Mouse (Mus musculus): ENCODE data around the gene U2af1l4. TPM values are rescaled to one million over a fixed set of nuclear protein-coding genes. Genes with fewer than 3 reads are reported as not detected.

The U2af1l4 gene
- polyA plus RNA-seq (2011; ENCODE audit: insufficient read depth, insufficient read length, low read depth, missing spikeins), result 50.9 and 73.9 TPM in 2 replicates

DNA sequence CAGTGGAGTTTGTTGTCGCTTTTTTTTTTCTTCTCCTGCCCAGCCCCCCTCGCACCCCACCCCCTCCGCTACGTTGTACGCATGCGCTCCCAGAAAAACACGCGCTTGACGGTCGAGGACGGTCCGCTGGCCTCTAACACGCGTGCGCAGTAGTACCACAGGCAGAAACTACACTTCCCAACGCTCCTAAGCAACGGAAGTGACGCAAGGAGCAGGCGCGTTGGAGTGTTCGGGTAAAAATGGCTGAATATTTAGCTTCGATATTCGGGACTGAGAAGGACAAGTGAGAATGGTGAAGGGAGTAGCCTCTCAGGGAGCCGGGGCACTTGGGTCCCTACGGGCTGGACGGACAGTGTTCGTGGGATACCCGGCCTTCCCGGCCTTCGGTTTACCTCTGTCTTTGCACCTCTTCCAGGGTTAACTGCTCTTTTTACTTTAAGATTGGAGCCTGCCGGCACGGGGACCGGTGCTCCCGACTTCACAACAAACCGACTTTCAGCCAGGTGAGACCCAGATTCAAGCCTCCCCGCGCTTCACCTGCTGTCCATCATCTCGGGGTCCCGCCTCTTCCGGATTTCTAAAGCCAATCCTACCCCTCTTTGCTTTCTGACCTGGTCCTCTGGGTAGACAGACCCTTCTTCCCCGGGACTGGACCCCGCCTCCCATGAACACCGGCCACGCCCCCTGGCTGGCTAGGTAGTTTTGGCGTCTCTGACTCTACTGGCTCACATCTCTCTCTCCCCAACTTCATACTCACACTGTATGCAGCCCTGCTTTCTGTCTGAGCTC lies at the start of gene U2af1l4, which contains the start of the genes Gm49396 and Psenen:
Gene U2af1l4, plus strand, starts transcription at position 185 of the 789 bp plus-strand sequence.
Gene Gm49396, plus strand, starts transcription at position 228 of the 789 bp plus-strand sequence.
Gene Psenen, minus strand, starts transcription at position 511 of the 789 bp plus-strand sequence.
- TF ChIP-seq CTCF (IDR thresholded peaks at IDR 0.05; ENCODE audit: low read depth, low read length) (no peak), EP300 (IDR thresholded peaks at IDR 0.05; ENCODE audit: insufficient read depth, low read depth, low read length) (peak; percentile 50; the same call in 1 of the 2 replicates), POLR2A (IDR thresholded peaks at IDR 0.05; ENCODE audit: insufficient read depth, low read length) (no peak)
- H3K9ac ChIP-seq (ENCODE audit: low read depth, poor library complexity, severe bottlenecking), result peak within 1 kb of the TSS; percentile 93
- peak within 1 kb of the TSS; percentile 99 for H3K4me3 ChIP-seq (ENCODE audit: low read depth, low read length)
- peak within 1 kb of the TSS; percentile 74 for H3K27ac ChIP-seq (ENCODE audit: insufficient read depth, low read length)
- H3K27me3 ChIP-seq (ENCODE audit: control insufficient read depth, insufficient read depth, low read length, poor library complexity, severe bottlenecking), result no peaks in the 10 kb centered on the region
- H3K4me1 ChIP-seq (ENCODE audit: control insufficient read depth, insufficient read depth, low read length), result no peaks in the 10 kb centered on the region
- no peaks in the 10 kb centered on the region for H3K9me3 ChIP-seq (replicated peaks; ENCODE audit: control insufficient read depth, insufficient read depth, low read length, poor library complexity, severe bottlenecking)
- H3K36me3 ChIP-seq (ENCODE audit: control insufficient read depth, insufficient read depth, low read length, poor library complexity, severe bottlenecking), result no peaks in the 10 kb centered on the region; the same call in 1 of the 2 replicates

DNA sequence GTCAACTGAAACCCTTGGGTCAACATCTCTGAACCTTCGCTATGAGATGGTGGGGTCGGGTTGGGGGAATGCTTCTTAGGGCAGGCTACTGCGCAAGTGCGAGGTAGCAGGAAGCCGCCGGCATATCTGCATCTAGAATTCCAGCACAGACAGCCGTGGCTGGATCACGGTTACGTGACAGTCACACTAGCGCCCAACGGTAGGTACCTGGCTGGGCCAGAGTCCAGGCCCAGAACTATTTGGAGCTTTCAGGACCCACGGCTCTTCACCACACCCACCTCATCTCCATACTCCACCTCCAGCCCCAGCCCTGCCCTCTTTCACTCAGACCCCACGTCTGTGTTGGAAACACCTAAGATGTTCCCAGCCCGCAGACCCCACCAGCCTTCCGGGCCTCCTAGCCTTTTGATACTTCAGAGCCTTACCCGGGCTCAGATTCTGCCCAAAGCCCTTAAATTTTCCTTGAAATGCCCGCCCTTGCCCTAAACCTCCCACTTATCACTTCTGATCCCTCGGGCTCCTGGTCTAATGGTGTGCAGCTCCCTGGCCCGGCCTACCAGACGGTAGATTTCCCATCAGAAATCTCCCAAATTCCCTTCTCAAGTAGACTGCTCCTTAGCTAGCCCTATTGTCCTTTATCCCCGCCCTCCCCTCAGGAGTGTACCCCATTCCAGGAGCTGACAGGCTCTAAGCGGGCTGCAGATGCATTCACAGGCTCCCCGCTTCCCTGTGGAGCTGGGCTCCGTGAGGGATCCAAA lies 47.9 kb upstream of the U2af1l4 start:
- Histone ChIP-seq H3K4me1 (ENCODE audit: control insufficient read depth, insufficient read depth, low read length) (no peaks in the 10 kb centered on the region), H3K4me3 (ENCODE audit: low read depth, low read length) (peak overlapping the region; percentile 17), H3K27me3 (ENCODE audit: control insufficient read depth, insufficient read depth, low read length, poor library complexity, severe bottlenecking) (no peaks in the 10 kb centered on the region), H3K9me3 (replicated peaks; ENCODE audit: control insufficient read depth, insufficient read depth, low read length, poor library complexity, severe bottlenecking) (no peaks in the 10 kb centered on the region), H3K36me3 (ENCODE audit: control insufficient read depth, insufficient read depth, low read length, poor library complexity, severe bottlenecking) (no peaks in the 10 kb centered on the region), H3K9ac (ENCODE audit: low read depth, poor library complexity, severe bottlenecking) (peak overlapping the region; percentile 12; the same call in 1 of the 2 replicates), H3K27ac (ENCODE audit: insufficient read depth, low read length) (no peak overlapping the region)
- TF ChIP-seq EP300 (IDR thresholded peaks at IDR 0.05; ENCODE audit: insufficient read depth, low read depth, low read length) (no peak), POLR2A (IDR thresholded peaks at IDR 0.05; ENCODE audit: insufficient read depth, low read length) (peak; percentile 10), CTCF (IDR thresholded peaks at IDR 0.05; ENCODE audit: low read depth, low read length) (no peak)

DNA sequence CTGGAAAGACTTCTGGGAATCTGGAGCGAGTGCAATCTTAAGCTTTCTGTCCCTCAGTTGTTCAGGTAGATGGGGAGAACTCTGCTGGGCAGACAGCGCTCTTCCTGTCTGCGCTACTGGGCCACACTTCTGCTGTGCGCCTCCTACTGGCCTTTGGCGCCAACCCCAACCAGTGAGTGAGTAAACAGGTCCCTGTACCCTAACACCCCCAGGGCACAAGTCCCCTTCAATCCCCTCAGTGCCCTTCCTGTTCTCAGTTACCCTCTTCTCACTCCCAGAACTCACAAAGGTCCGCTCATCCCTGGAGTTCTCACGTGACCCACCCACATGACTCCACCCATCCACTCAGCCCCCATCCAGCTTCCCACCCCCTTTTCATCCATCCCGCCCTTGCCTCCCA lies 44.8 kb upstream of the U2af1l4 start:
- Histone ChIP-seq H3K9ac (ENCODE audit: low read depth, poor library complexity, severe bottlenecking) (no peak overlapping the region), H3K36me3 (ENCODE audit: control insufficient read depth, insufficient read depth, low read length, poor library complexity, severe bottlenecking) (no peaks in the 10 kb centered on the region), H3K27ac (ENCODE audit: insufficient read depth, low read length) (no peak overlapping the region), H3K27me3 (ENCODE audit: control insufficient read depth, insufficient read depth, low read length, poor library complexity, severe bottlenecking) (no peaks in the 10 kb centered on the region), H3K9me3 (replicated peaks; ENCODE audit: control insufficient read depth, insufficient read depth, low read length, poor library complexity, severe bottlenecking) (no peaks in the 10 kb centered on the region), H3K4me1 (ENCODE audit: control insufficient read depth, insufficient read depth, low read length) (no peaks in the 10 kb centered on the region), H3K4me3 (ENCODE audit: low read depth, low read length) (peak overlapping the region; percentile 43)
- TF ChIP-seq POLR2A (IDR thresholded peaks at IDR 0.05; ENCODE audit: insufficient read depth, low read length), result no peak
- peak; percentile 75 for TF ChIP-seq EP300 (IDR thresholded peaks at IDR 0.05; ENCODE audit: insufficient read depth, low read depth, low read length)
- peak; percentile 58 for TF ChIP-seq CTCF (IDR thresholded peaks at IDR 0.05; ENCODE audit: low read depth, low read length)

DNA sequence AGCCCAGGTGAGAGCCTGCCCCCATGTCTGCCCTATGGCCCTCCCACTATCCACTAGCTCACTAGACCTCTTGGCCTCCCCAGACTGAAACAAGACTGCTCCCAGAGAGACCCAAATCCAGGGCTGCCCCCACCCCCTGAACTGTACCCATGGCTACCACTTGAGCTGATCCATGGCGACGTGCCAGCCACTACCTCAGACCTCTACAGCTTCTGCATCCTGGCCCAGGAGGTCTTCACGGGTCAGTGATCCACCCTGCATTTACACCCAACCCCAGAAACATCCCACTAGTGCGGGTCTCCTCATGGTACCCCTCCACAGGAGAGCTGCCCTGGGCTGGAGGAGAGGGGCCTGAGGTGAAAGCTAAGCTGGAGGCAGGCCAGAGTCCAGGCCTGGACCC lies 42.7 kb upstream of the U2af1l4 start:
- Histone ChIP-seq H3K27ac (ENCODE audit: insufficient read depth, low read length) (no peak overlapping the region), H3K36me3 (ENCODE audit: control insufficient read depth, insufficient read depth, low read length, poor library complexity, severe bottlenecking) (no peaks in the 10 kb centered on the region), H3K9me3 (replicated peaks; ENCODE audit: control insufficient read depth, insufficient read depth, low read length, poor library complexity, severe bottlenecking) (no peaks in the 10 kb centered on the region), H3K27me3 (ENCODE audit: control insufficient read depth, insufficient read depth, low read length, poor library complexity, severe bottlenecking) (no peaks in the 10 kb centered on the region), H3K9ac (ENCODE audit: low read depth, poor library complexity, severe bottlenecking) (no peak overlapping the region), H3K4me1 (ENCODE audit: control insufficient read depth, insufficient read depth, low read length) (no peaks in the 10 kb centered on the region), H3K4me3 (ENCODE audit: low read depth, low read length) (no peak overlapping the region)
- TF ChIP-seq POLR2A (IDR thresholded peaks at IDR 0.05; ENCODE audit: insufficient read depth, low read length), result no peak
- no peak for TF ChIP-seq EP300 (IDR thresholded peaks at IDR 0.05; ENCODE audit: insufficient read depth, low read depth, low read length)
- no peak for TF ChIP-seq CTCF (IDR thresholded peaks at IDR 0.05; ENCODE audit: low read depth, low read length)

DNA sequence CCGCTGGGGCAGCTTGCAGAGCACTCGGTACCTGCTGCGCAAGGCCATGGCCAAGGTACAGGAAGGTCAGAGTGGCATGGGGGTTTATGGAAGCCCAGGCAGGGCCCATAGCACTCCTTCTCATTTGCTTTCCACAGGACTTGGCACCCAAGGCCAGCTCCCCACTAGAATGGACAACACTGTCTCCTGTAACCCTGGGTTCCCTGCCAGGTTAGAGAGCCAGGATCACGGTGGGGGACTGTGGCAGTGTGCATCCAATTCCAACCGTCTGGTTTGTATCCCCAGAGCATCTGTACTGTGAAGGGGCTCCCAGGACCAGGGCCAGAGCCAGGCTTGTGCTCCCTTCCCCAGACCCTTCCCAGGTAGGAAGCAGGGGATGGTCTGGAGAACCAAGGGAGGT lies 42.2 kb upstream of the U2af1l4 start:
- no peak overlapping the region for H3K27ac ChIP-seq (ENCODE audit: insufficient read depth, low read length)
- no peaks in the 10 kb centered on the region for H3K9me3 ChIP-seq (replicated peaks; ENCODE audit: control insufficient read depth, insufficient read depth, low read length, poor library complexity, severe bottlenecking)
- H3K9ac ChIP-seq (ENCODE audit: low read depth, poor library complexity, severe bottlenecking), result no peak overlapping the region
- no peaks in the 10 kb centered on the region for H3K36me3 ChIP-seq (ENCODE audit: control insufficient read depth, insufficient read depth, low read length, poor library complexity, severe bottlenecking)
- peaks cover 1% of the 10 kb centered on the region for H3K4me1 ChIP-seq (ENCODE audit: control insufficient read depth, insufficient read depth, low read length)
- H3K4me3 ChIP-seq (ENCODE audit: low read depth, low read length), result no peak overlapping the region
- H3K27me3 ChIP-seq (ENCODE audit: control insufficient read depth, insufficient read depth, low read length, poor library complexity, severe bottlenecking), result no peaks in the 10 kb centered on the region
- no peak for TF ChIP-seq POLR2A (IDR thresholded peaks at IDR 0.05; ENCODE audit: insufficient read depth, low read length)
- no peak for TF ChIP-seq EP300 (IDR thresholded peaks at IDR 0.05; ENCODE audit: insufficient read depth, low read depth, low read length)
- no peak for TF ChIP-seq CTCF (IDR thresholded peaks at IDR 0.05; ENCODE audit: low read depth, low read length)

All from ES-Bruce4 (cell line).